Mouse (Mus musculus) granulocyte monocyte progenitor cell, adult 5-6 weeks (primary cell): ENCODE measurements at regions not wholly inside any gene's neighbourhood (a gene's known extent, or its start where the extent isn't known, plus 50 kb on each side); places are given as distances from the start of the nearest gene placed in this dataset.
A peak's percentile ranks its signal among the peaks of the same experiment; 100 is the strongest.

Experiments used
- ATAC-seq: replicated peaks from 2 replicates; pipeline ENCODE4 v1.8.0; 2016; ENCODE audit warnings: mild to moderate bottlenecking, moderate TSS enrichment, inconsistent platforms; ENCODE audit not compliant: poor library complexity, severe bottlenecking

DNA sequence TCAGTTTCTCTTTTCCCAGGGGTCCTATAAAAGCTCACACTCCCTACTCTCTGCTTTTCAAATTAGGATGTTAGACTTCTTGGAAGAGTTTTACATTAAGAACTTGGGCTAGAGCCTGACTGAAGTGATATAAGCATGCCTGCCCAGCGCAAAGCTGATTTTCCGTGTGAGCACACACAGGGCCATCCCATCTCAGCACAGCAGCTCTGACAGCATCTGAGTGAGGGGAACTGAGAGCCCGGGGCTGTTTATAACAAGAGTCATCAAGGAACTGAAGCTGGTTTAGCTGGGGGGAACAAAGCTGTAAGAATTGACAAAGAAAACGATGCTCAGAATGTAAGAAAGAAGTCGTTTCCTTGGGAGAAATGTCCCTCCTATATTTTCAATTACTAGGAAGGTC lies 2373.4 kb upstream of the Gm7489 start:
- no peak for ATAC-seq

DNA sequence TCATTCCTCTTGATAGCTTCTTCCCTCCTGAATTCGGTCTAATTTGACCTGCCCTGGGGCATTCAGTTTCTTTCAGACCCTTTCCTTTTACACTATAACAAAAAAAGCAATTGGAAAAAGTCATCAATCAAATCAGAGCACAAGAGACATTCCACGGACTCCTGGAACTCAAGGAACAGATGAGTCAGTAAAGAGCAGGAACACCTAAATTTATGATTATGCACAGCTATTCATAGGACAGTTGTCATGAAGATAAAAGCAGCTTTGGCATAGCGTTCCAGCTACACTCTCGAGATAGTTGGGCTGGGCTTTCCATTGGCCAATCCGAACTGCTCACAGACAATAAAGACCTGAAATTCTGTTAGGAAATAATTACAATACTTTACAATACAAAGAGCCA lies 2348.4 kb upstream of the Gm7489 start:
- ATAC-seq = no peak

DNA sequence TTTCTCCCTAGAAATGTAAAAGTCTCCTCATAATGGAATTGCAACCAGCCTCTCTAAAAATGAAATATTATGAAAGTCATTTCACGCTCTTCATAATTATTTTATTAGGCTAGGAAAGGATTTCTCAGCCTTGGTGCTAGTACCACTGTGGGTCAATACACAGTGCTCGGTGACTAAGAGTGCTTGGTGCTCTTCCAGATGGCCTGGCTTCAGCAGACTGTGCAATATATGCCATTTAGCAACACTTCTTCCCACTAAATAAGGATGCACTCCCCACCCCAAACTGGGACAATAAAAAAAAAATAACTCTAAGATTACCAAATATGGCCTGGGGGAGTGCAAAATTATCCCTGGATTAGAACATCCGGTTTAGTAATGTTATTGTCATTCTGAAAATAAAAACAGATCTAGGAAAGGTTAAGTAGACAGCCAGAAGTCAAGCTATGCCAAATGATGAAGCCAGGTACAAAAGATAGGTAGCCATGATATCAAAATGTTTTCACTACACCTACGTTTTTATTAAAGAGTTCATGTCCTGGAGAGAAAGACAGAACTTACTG lies 2333.4 kb upstream of the Gm7489 start:
- ATAC-seq = no peak

DNA sequence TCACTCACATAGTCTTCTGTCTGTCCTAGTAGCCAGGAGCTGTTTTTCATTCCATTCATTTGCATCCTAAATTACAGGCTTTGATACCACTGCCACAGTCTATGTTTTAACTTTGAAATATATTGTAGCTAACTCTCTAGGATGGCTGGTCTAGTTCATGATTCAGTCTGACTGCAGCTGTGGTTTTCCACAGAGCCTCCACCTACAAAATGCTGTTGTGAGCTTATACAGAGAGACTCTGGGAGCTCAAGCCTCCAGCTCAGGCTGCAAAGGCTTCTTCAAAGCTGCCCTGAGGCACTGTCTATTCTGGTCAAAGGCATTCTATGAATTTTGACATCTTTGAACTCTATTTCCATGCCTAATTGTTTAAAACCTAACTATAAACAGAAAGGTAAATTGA lies 2326.5 kb upstream of the Gm7489 start:
- ATAC-seq = no peak

DNA sequence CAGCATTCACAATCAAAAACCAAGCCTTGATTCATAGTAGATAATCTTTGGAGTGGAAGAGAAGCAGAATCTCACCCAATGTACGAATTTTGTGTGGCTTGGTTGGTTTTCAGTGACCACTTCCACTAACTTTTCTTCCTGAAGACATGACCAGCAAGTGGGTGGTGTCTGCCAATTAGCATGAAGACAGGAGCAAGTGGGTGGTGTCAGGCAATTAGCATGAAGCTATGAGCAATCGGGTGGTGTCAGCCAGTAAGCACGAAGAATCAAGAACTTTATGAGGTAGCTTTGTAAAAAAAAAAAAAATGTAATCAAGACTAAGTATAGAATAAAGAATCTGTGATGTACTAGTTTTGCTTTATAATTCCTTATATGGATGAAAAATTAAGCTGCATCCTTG lies 2319.2 kb upstream of the Gm7489 start:
- ATAC-seq = no peak

DNA sequence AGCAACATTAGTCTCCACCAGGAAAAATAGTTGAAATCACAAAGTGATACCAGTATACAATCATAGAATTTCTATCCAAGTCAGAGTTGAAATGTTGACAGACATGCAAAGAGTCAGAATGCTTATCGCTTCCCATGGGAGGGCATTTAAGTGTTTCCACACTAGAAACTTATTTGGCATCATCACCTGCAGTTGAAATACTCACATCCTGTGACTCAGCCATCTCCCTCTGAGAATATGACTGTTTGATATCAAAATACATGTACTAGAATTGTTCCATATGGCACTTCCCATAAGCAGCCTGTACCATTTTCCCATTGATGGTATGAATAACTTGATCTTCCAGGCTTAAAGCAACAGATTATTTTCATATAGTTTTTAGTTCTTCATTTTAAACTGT lies 2314.1 kb upstream of the Gm7489 start:
- ATAC-seq = no peak

DNA sequence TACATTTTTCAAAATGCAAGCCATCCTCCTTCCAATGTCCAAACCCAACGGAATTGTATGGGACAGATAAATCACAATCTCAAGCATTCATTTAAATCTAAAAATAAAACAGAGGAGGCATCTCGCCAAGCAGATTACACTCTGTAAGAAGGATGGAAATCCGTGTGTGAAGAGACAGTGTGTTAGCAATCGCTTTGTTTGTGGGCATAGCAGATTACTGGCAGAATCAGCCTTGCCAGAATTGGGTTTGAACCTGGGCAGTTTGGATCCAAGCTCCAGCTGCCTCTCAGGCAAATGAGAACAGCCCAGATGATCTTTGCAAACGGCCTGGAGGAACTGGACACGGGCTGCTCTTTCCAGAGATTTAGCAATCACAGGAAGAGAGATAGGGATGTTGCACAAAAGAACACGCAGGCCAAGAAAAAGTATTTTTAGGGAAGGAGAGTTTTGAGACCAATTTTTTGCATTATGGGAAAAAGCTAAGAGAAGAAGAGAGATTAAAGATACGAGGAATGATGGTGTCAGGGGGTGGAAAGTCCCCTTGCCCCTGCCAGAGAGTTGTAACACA lies 2310.1 kb upstream of the Gm7489 start:
- ATAC-seq = no peak; the same call in 1 of the 2 replicates

DNA sequence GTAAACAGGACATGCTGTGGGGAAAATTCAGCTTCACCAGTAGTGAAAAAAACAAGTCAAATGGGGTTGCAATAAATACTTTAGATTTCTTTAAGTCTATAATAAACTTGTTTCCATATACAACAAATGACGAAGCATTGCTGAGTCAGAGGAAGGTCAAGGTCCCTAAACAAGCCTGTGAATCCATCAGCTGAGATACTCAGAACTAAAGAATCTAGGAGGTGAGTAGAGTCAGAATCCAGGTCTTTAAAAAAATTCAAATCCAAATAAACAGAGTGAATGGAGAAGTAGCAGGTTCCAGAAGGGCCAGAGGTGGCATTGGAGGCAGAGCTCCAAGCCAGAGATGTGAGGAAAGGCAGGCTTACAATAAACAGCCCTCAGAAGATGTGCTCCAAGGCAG lies 2301.1 kb upstream of the Gm7489 start:
- ATAC-seq = no peak

DNA sequence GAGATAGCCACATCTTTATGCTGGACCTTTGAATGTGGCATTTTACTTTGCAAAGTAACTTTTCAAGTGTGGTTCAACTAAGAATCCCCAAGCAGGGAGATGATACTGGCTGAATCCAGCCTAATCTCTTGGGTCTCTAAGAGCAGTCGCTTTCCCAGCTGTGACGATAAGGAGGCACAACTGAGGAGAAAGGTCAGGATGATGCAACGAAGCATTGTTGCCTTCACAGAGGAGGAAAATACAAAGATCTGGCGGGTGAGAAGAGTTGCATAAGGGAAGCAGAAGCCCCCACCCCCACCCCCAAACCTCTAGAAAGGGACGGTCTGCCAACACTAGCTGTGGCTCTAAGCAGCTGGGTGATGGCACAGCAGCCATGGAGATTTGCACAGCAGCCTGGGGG lies 2298.6 kb upstream of the Gm7489 start:
- ATAC-seq = 0 out of 2 replicates have a peak, but pooled peaks have one; percentile 7

DNA sequence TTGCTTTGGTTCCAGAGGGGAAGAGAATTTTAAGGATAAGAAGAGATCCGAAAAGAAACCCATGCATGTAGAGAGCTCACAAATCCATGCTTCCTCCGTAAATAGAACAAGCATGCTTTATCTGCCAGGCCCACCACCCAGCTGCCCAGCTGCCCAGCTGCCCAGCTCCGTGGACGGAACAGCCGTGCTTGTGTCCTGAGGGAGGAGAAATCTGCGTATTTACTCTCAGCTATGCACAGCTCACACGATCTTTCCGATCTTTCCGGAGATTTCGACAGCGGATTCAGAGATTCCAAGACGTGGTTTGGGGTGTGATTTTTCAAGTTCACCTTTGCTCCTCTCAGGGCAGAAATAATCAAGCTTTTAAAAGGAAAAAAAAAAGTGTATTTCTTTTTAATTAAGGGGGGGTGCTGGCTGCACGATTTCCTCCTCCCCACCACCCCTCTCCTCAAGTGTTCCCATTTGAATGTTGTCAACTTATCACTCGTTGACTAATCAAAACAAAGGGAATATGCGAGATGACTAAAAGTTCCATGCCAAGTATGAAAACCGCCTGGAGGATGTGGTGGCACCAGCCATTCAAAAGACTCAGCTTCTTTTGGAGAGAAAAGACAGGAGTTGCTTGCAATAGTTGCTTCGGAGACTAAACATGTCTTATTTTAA lies 2293.2 kb upstream of the Gm7489 start:
- ATAC-seq = no peak

DNA sequence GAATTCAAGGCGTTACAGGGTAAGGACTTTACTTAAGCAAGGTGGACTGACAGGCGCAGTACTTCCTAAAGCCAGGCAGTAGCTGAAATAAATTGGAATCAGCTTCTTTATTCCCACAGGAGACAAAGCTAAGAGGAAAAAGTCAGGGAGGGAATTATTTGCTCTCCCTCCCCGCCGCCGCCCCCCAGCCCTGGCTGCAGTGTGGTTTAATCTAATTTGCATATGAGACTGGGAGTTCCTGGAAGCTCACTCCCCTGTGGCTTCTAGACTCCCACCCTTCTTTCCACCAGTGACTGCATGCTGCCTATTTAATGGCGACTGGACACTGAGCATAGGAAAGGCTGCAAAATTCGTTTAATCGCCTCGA lies 2292.7 kb upstream of the Gm7489 start:
- no peak for ATAC-seq

DNA sequence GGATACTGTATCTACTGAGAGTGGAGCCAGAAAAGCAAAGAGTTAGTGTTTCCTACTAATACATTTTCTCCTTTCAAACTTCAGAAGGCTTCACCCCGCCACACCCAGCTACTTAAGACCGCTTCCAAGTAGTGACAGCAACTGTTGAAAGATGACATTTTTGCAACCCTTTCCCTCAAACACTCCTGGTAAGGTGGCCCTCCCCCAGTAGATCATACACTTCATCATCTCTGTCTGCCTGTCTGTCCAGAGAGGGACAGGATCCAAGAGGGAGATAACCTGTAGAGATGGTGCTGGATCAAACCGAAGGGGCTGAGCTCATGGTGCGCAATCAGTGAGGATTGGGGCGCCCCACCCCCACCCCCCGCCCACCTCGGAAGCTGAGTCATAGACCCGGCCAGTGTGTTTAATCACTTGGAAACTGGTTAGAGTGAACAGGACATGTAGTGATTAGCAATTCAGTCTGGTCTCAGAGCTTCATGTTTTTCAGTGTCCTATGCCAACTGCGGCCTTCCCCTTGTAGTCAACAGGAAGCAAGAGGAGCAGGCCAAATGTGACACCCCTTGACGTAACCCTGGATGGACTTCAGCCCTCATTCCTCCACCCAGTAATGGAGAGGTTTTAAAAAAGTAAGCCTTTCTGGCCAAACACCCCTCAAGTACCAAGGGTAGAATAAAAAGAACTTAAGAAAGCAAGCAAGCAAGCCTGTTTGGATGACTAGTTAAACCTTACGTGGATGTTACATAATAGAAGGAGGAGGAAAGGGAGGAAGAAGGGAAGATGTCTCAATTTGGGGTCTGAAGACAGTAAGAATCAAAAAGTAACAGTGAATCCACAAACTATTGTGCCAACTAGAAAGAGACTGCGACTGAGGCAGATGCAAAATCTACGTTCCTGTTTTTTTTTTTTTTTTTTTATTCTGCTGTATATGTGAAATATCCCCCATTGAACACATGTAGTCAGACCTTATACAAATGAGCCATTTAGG lies 2291.9 kb upstream of the Gm7489 start:
- peak; percentile 78 for ATAC-seq

DNA sequence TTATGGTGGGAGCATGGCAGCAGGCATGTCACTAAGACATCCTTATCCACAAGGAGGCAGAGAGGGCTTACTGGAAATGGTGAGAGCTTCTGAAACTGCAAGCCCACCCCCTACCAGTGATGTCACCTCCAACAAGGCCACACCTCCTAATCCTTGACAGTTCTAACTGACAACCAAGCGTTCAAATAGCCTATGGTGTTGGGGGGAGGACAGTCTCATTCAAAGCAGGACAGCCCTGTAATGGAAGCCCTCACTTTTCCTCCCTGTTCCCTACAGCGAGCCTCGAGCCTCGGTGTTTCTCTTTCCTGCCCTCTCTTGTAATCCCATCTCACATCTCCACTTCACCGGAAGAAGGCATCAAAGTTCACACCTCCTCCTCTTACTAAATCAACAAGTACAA lies 2290.6 kb upstream of the Gm7489 start:
- ATAC-seq = no peak

DNA sequence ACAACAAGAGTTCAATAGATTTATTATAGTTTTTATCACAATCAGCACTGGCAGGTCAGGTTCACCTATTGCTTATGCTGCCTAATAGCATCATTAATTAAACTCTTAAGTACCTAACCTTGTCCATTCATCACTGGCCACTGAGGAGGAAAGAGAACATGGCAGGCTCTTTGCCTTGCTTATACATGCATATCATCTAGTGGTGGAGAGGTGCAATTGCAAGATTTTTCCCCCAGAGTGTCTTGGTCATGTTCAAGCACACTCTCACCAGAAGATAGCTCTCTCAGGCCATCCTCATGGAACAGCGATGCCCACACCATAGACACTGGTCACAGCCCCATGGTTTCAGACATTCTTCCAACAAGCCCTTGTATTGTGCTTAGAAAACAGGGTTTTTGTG lies 2289.1 kb upstream of the Gm7489 start:
- ATAC-seq = peak; percentile 53

DNA sequence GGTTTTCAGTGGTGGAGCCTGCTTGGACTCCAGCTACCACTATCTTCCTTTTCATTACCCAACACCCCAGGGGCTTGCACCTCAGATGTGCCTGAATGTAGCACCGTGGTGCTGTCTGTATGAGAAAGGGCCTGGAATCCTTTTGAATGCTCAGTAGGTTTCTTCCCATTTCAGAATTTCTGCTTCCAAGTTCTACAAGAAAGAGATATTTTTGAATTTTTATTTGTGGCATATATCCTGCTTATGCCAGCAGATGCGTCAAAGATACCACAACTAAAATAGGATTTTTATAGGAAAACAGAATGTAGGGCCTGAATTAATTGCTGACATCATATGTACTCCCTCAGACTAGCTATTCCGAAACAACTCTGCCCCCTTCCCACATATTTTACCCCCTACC lies 2286.9 kb upstream of the Gm7489 start:
- ATAC-seq = no peak

DNA sequence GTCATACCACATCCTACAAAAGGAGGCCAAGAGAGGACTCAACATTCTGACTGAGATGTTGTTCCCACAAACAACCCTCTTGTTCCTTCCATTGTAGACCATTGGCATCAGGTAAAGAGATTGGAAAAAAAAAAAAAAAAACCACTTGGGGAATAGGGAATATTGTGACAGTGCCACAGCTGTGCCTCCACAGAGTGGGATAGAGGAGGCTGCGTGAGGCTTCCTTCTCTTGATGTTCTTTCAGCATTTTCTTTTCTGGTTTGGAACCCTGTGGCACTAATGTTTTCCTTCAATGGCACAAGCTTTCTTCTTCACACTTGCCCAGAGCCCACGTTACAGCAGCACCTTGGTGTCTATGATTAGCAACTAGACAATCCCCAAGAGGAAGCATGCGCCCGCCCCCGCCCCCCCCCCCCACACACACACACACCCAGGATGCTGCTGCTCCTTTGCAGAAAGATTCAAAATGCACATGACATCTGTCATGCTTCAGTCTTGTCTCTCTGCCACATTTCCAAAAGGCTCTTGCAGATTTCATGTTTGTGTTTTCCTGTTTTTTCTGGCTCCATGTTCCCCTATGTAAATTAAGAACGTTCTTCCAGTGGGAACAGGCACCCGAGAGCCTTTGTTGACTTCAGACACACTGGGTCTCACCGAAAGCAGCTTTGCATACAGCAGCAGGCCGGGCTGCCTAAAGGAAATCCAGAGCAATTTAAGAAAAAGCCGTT lies 2283.4 kb upstream of the Gm7489 start:
- ATAC-seq = no peak

DNA sequence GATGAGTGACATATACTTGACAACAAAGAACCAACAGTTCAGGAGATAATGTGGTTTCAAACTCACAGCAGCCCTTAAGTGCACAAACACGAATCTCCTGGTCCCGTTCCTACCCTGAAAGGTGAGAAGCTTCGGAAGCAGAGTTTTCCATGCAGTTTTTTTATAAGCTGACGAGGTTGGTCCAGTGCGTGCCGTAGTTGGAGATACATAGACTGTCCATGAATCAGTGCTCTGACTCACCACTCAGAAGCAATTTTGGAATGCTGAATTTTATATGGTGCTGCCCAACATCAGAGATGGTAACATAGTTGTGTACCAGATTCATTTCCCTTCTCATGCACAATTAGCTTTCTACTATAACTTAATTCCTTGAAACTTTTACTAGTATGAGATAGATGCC lies 2263.3 kb upstream of the Gm7489 start:
- no peak for ATAC-seq

DNA sequence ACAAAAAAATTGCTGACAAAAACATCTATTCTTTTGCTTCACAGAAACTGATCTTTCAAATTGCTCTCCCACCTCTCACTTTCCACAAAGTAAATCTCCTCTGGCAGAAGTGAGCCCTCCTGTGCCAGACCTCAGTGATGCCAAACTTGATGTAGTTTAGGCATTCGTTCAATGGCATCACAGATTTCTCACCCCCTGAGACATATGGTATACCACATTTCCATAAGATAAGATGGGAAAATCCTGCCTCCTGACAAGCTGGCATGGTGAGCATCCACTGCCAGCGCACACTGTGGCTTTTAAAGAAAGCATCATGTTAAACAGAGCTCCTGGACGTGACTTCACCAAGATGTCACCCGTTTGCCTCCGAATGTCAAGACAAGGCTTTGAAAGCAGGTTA lies 2257.2 kb upstream of the Gm7489 start:
- ATAC-seq = no peak

DNA sequence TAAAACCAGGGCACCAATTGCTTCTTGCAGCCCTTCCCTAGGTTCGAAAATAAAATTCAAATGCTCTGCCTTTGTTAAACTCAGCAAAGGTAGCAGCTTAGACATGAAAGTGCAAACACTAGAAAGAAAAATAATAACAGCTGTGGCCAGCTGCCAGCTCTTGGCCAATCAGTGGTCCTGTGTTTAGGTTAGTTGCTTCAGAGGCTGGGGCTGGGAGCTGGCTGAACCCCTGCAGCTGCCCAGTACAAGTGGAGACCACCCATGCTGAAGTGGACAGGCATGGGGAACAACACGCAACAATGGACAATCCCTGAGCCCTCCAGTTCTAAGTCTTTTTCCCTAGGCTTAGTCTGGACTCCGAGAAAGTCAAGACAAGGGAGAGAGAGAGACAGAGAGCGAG lies 2256.2 kb upstream of the Gm7489 start:
- ATAC-seq = no peak

DNA sequence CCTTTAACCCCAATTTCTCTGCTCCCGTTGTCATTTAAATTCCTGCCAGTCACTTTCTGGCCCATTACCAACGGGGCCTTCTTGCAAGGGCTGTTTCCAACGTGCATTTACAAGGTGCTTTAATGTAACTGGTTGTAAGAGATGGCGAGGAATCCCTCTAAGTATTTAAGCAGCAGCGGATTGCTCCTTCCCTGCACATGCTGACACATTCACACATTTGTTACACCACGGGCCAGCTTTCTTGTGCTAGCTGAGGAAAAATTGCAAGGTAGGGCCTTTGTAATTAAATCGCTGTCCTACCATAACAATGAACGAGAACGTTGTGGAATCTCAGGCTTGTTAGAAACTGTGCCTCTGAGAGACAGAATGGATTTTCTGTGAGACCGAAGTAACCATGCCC lies 2252.8 kb upstream of the Gm7489 start:
- no peak for ATAC-seq

DNA sequence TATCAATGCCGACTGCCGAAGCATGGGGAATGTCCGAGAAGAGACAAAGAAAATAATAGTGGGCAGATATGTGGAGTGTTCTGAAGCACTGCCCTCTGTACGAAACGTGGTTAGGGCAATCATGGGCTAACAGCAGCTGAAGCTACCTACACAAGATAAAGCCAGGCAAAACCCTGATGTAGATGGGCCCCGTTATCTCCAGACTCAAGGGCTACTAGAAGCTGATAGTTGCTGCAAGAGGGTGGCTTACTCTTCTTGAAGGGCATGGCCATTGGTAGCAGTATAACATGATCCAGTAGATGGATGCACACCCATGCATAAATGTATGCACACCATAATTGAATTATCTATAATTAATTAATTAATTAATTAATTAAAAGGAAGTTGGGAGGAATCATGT lies 2251.6 kb upstream of the Gm7489 start:
- ATAC-seq = no peak
